Mouse (Mus musculus): ENCODE data around the gene Klhl3.

DNA sequence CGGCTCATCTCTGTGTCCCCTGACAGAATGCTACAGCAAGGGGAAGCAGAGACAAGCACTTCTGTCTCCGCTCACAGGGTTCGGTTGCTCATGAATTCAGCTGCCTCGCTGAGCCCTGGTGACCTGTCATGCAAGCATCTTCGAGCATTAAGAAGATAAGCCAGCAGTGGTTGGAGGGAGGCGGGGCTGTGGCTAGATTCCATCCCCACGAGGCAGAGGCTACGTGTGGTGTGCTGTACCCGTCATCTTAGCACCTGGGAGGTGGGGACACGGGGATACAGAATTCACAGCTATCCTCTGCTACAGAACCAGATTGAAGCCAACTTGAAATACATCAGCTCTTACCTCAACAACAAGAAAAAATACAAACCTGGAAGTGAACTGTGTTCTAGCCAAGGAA lies 73.3 kb downstream of the Klhl3 start:
- TF ChIP-seq CTCF (conservative IDR thresholded peaks at IDR 0.05; ENCODE audit: low read length) (no peak), POU5F1 (IDR thresholded peaks at IDR 0.05; ENCODE audit: borderline replicate concordance, low read length) (no peak)

Data from E14TG2a.4 (cell line).